Mouse (Mus musculus): Measurements from ENCODE around the gene Ptprcap. TPM values are rescaled to one million over a fixed set of nuclear protein-coding genes. Genes with fewer than 3 reads are reported as not detected.

Gene Ptprcap
- polyA plus RNA-seq, 1 experiment from 2014 or later, result 0.93 TPM

GRCm38 (mm10) chr19:4190831-4191334 lies 37.5 kb downstream of the Ptprcap start, which contains the start of gene Tbc1d10c:
Gene Tbc1d10c, minus strand, starts transcription at chr19:4191284.
- peak within 1 kb of the TSS; percentile 97 for H3K4me3 ChIP-seq
- 72% methylated on average over 4 of the region's 4 CpGs for WGBS
- H3K4me1 ChIP-seq, result peaks cover 46% of the 10 kb centered on the region
- H3K36me3 ChIP-seq, result peaks cover 33% of the 10 kb centered on the region
- no peaks in the 10 kb centered on the region for H3K9me3 ChIP-seq (replicated peaks)
- peak within 1 kb of the TSS; percentile 98 for H3K27ac ChIP-seq
- no peak for DNase-seq (ENCODE audit: low spot score)
- H3K27me3 ChIP-seq (ENCODE audit: low read depth, poor library complexity, severe bottlenecking), result no peaks in the 10 kb centered on the region

- WGBS, result 7% methylated on average over 40 of the region's 47 CpGs
These were observed 38.3 kb downstream of the Ptprcap start, which contains the start of gene Ppp1ca for GRCm38 (mm10) chr19:4191528-4192250. Gene Ppp1ca, plus strand, starts transcription at chr19:4192065.

GRCm38 (mm10) chr19:4192251-4192985 lies 39.0 kb downstream of the Ptprcap start:
- no peaks in the 10 kb centered on the region for H3K9me3 ChIP-seq (replicated peaks)
- H3K27ac ChIP-seq, result peak overlapping the region; percentile 98
- H3K27me3 ChIP-seq (ENCODE audit: low read depth, poor library complexity, severe bottlenecking), result no peaks in the 10 kb centered on the region
- DNase-seq (ENCODE audit: low spot score), result no peak
- H3K4me1 ChIP-seq, result peaks cover 61% of the 10 kb centered on the region
- H3K36me3 ChIP-seq, result peaks cover 49% of the 10 kb centered on the region
- H3K4me3 ChIP-seq, result peak overlapping the region; percentile 97
- WGBS, result 1% methylated on average over 52 of the region's 52 CpGs

More at GRCm38 (mm10) chr19:4191528-4192250, 38.3 kb downstream of the Ptprcap start, which contains the start of gene Ppp1ca:
- DNase-seq (ENCODE audit: low spot score), result peak; percentile 99
- Histone ChIP-seq H3K36me3 (peaks cover 42% of the 10 kb centered on the region), H3K4me3 (peak within 1 kb of the TSS; percentile 97), H3K9me3 (replicated peaks) (no peaks in the 10 kb centered on the region), H3K27ac (peak within 1 kb of the TSS; percentile 98), H3K27me3 (ENCODE audit: low read depth, poor library complexity, severe bottlenecking) (no peaks in the 10 kb centered on the region), H3K4me1 (peaks cover 54% of the 10 kb centered on the region)

- WGBS, result 70% methylated on average over 6 of the region's 6 CpGs
- Histone ChIP-seq H3K9me3 (replicated peaks) (no peaks in the 10 kb centered on the region), H3K36me3 (peaks cover 56% of the 10 kb centered on the region), H3K27me3 (ENCODE audit: low read depth, poor library complexity, severe bottlenecking) (no peaks in the 10 kb centered on the region), H3K4me1 (peaks cover 66% of the 10 kb centered on the region), H3K27ac (peak overlapping the region; percentile 98), H3K4me3 (peak overlapping the region; percentile 97)
- no peak for DNase-seq (ENCODE audit: low spot score)
These were observed 39.7 kb downstream of the Ptprcap start for GRCm38 (mm10) chr19:4193129-4193528.

- WGBS, result 89% methylated on average over 8 of the region's 8 CpGs
- DNase-seq (ENCODE audit: low spot score), result no peak
- peaks cover 66% of the 10 kb centered on the region for H3K36me3 ChIP-seq
- no peaks in the 10 kb centered on the region for H3K27me3 ChIP-seq (ENCODE audit: low read depth, poor library complexity, severe bottlenecking)
- no peaks in the 10 kb centered on the region for H3K9me3 ChIP-seq (replicated peaks)
- H3K4me3 ChIP-seq, result 0 out of 2 replicates have a peak overlapping the region, but pooled peaks have one; percentile 97
- peaks cover 66% of the 10 kb centered on the region for H3K4me1 ChIP-seq
- H3K27ac ChIP-seq, result no peak overlapping the region
These were observed 40.8 kb downstream of the Ptprcap start for GRCm38 (mm10) chr19:4194021-4194724.

- peaks cover 69% of the 10 kb centered on the region for H3K4me1 ChIP-seq
- 86% methylated on average over 12 of the region's 12 CpGs for WGBS
- DNase-seq (ENCODE audit: low spot score), result no peak
- H3K36me3 ChIP-seq, result peaks cover 75% of the 10 kb centered on the region
- H3K9me3 ChIP-seq (replicated peaks), result no peaks in the 10 kb centered on the region
- H3K4me3 ChIP-seq, result no peak overlapping the region
- no peak overlapping the region for H3K27ac ChIP-seq
- H3K27me3 ChIP-seq (ENCODE audit: low read depth, poor library complexity, severe bottlenecking), result no peaks in the 10 kb centered on the region
These were observed 41.6 kb downstream of the Ptprcap start for GRCm38 (mm10) chr19:4194776-4195650.

GRCm38 (mm10) chr19:4196048-4196447 lies 42.6 kb downstream of the Ptprcap start:
- Histone ChIP-seq H3K4me1 (peaks cover 73% of the 10 kb centered on the region), H3K27me3 (ENCODE audit: low read depth, poor library complexity, severe bottlenecking) (no peaks in the 10 kb centered on the region), H3K27ac (no peak overlapping the region), H3K9me3 (replicated peaks) (no peaks in the 10 kb centered on the region), H3K36me3 (peaks cover 80% of the 10 kb centered on the region), H3K4me3 (0 out of 2 replicates have a peak overlapping the region, but pooled peaks have one; percentile 11)
- WGBS, result 58% methylated on average over 2 of the region's 2 CpGs
- no peak for DNase-seq (ENCODE audit: low spot score)

GRCm38 (mm10) chr19:4196548-4196947 lies 43.1 kb downstream of the Ptprcap start:
- 36% methylated on average over 5 of the region's 5 CpGs for WGBS
- Histone ChIP-seq H3K9me3 (replicated peaks) (no peaks in the 10 kb centered on the region), H3K36me3 (peaks cover 80% of the 10 kb centered on the region), H3K27me3 (ENCODE audit: low read depth, poor library complexity, severe bottlenecking) (no peaks in the 10 kb centered on the region), H3K27ac (peak overlapping the region; percentile 37; the same call in 1 of the 2 replicates), H3K4me1 (peaks cover 69% of the 10 kb centered on the region), H3K4me3 (peak overlapping the region; percentile 11; the same call in 1 of the 2 replicates)
- no peak for DNase-seq (ENCODE audit: low spot score)

- peaks cover 77% of the 10 kb centered on the region for H3K36me3 ChIP-seq
- no peak overlapping the region for H3K27ac ChIP-seq
- WGBS, result 73% methylated on average over 3 of the region's 3 CpGs
- peaks cover 70% of the 10 kb centered on the region for H3K4me1 ChIP-seq
- H3K27me3 ChIP-seq (ENCODE audit: low read depth, poor library complexity, severe bottlenecking), result no peaks in the 10 kb centered on the region
- H3K4me3 ChIP-seq, result 0 out of 2 replicates have a peak overlapping the region, but pooled peaks have one; percentile 11
- H3K9me3 ChIP-seq (replicated peaks), result no peaks in the 10 kb centered on the region
- no peak for DNase-seq (ENCODE audit: low spot score)
These were observed 43.8 kb downstream of the Ptprcap start for GRCm38 (mm10) chr19:4197180-4197579.

GRCm38 (mm10) chr19:4201291-4201909 lies 48.0 kb downstream of the Ptprcap start, which contains the start of gene Rad9a:
Gene Rad9a, minus strand, starts transcription at chr19:4201662.
- peak; percentile 99 for DNase-seq (ENCODE audit: low spot score)
- peaks cover 41% of the 10 kb centered on the region for H3K36me3 ChIP-seq
- peak within 1 kb of the TSS; percentile 83 for H3K27ac ChIP-seq
- under 1% methylated on average over 34 of the region's 34 CpGs for WGBS
- peaks cover 38% of the 10 kb centered on the region for H3K4me1 ChIP-seq
- H3K4me3 ChIP-seq, result peak within 1 kb of the TSS; percentile 66
- no peaks in the 10 kb centered on the region for H3K9me3 ChIP-seq (replicated peaks)
- H3K27me3 ChIP-seq (ENCODE audit: low read depth, poor library complexity, severe bottlenecking), result peaks cover 11% of the 10 kb centered on the region

- 30% methylated on average over 7 of the region's 7 CpGs for WGBS
- peak overlapping the region; percentile 83 for H3K27ac ChIP-seq
- H3K4me3 ChIP-seq, result peak overlapping the region; percentile 66
- H3K4me1 ChIP-seq, result peaks cover 36% of the 10 kb centered on the region
- DNase-seq (ENCODE audit: low spot score), result no peak
- H3K36me3 ChIP-seq, result peaks cover 34% of the 10 kb centered on the region
- peaks cover 13% of the 10 kb centered on the region for H3K27me3 ChIP-seq (ENCODE audit: low read depth, poor library complexity, severe bottlenecking)
- H3K9me3 ChIP-seq (replicated peaks), result no peaks in the 10 kb centered on the region
These were observed 48.7 kb downstream of the Ptprcap start for GRCm38 (mm10) chr19:4202149-4202548.

All from limb, embryonic 10.5 days (tissue).